Mouse (Mus musculus): ENCODE results near the gene Ntn4.

Gene Ntn4

DNA sequence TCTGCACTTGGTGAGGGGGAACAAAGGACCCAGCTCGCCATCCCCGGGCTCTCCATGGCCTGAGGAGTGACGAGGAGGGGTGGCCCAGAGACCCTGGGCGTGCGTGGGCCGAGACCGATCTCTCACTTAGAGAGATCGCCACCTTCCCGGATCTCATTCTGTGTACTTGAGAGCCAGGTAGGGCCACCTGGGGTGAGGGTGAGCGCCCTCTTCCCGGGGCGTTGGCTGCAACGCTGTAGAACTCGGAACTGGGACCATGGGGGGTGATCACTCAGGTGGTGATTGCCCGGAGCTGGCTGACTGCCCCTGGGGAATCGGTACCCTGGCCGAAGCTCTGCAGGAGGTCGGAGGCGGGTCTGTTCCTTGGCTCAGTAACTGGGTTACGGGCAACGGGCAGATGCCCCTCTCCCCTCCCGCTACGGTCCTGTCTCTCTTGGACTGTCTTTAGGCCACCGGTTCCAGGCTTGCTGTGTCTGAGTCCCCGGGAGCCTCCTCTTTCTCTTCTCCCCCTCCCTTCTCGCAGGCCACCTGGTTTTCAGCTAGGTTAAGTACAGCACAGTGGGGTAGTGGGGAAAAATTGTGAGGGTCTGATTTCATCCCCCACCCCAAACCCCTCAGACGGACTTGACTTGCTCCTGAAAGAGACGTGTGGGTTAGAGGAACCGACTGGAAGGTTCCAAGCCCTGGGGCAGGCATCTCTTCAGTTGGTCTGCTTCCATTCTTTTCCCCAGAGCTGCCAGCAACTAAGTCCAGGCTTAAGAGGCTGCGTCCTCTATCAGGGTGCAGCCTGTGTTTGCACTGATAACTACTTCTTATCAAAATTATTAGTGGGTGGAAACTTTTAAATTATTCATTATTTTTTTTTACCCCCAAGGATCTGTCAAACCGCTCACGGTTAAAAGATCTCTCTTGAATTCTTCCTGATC is 1.6 kb downstream of the Ntn4 start:
- DNase-seq (ENCODE audit: low spot score in 2 of 2) = peak; percentile 13 to 51

DNA sequence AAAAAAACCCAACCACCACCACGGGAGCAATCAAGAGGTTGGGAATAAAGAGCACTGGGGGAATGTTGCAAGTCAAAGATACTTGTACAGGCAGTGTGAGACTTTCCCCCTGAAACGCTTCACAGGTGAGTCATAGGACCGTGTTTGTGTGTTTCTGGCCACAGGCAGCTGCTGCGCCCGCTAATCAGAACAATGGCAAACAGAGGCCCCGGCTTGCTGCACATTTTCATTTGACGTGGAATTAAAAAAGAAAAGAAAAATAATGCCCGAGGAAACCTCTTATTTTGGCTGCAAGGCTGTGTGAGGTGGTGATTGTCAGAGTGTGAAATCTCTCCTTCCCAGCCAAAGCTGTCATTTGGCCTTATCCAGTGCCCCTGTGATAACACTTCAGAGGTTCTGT is 2.4 kb downstream of the Ntn4 start:
- peak in 1 of 2 experiments; percentile 27 for DNase-seq (ENCODE audit: low spot score in 2 of 2)

DNA sequence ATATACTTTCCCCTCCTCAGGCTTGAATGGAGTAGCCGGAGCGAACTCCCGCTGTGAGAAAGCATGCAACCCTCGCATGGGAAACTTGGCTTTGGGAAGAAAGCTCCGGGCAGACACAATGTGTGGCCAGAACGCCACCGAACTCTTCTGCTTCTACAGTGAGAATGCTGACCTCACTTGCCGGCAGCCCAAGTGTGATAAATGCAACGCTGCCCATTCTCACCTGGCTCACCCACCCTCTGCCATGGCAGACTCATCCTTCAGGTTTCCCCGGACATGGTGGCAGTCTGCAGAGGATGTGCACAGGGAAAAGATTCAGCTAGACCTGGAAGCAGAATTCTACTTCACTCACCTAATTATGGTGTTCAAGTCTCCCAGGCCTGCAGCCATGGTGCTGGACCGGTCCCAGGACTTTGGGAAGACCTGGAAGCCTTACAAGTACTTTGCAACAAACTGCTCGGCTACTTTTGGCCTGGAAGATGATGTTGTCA is 4.0 kb downstream of the Ntn4 start:
- no peak for DNase-seq (ENCODE audit: low spot score in 2 of 2)

DNA sequence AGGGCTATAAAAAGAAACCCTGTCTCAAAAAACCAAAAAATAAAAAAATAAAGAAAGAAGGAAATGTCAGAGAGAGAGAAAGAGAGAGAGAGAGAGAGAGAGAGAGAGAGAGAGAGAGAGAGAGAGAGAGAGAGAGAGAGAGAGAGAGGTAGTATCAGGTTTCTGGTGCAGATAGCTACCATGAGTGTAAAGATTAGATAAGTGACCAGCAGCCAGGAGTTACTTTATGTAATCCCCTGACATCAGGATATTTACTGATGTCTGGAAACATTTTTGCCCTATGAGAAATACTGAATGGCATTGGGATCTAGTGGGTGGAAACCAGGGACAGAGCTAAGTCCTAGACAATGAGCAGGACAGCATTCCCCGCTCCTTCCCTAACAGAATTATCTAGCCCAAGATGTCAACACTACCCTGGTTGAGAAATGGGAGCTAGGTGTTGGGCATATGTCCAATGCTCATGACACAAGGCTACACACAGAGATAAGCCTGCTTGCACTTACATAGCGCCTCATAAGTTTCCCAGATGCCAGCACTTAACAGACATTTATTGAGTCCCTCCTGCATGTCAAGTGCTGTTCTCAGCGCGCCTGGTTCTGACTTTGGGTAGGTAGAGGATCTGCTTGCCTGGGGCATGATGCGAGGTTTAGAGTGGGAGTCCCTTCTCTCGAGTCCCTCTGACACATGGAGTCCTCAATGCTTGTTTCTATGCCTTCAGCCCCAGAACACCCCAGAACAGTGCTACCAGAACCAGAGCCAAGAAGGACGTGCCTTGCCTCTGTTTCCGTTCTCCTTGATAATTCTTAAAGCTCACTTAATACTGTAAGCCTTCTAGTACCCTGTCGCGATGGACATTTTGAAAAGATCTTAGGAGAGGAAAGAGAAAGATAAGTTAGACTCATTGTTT is 7.4 kb downstream of the Ntn4 start:
- no peak for DNase-seq (ENCODE audit: low spot score in 2 of 2)

DNA sequence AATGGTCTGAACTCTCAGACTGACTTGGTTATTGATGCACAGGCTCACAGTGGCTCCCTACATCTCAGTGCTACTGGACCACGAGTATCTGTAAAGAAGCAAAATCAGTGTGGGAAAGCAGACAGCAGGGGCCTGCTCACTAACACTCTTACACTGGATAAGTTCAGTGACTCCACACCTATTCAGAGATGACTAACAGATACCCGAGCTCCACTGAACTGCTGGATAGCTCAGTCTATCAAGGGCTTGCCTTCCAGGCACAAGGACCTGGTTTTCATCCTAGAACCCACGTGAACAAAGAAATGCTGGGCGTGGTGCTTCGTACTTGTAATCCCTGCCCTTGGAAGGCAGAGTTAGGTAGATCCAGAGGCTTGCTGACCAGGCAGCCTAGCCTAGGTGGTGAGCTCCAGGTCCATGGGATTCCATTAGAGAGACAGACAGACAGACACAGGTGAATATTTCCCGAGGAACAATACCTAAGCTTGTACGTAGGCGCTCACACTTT is 8.2 kb downstream of the Ntn4 start:
- no peak for DNase-seq (ENCODE audit: low spot score in 2 of 2)

DNA sequence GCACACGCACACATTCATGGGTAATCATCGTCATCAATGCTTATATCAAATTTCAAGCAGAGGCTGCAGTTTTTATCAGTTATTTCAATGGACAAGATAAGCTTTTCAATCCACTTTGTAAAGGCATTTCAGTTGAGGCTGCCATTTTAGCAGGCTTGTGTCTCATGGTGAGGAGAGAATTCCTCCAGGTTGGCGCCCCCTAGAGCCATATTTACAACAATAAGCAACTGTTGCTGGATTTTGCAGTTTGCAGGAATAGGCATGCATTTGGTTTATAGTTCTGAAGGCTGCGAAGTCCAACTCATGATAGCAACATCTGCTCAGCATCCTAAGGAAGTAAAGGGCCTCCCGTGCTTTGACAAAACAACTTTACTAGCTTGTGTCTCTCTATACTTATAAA is 8.6 kb downstream of the Ntn4 start:
- no peak for DNase-seq (ENCODE audit: low spot score in 2 of 2)

DNA sequence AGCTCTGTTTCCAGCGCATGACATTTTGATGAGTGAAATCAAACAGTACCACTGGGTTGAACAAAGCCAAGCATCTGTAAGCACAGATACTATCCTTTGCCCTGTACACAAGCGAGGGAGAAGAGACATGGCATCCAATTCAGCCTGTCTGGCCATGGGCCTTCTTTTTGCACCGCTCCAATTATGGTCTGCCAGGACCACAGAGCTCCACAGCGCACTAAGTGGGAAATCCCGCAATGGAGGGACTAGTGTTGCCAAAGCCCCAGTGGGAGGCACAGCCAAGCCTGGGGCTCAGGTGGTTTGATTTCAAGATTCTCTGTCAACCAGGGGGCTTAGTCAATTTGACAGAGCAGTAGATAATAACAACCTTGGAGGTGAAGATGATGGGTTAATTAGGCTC is 9.1 kb downstream of the Ntn4 start:
- DNase-seq (ENCODE audit: low spot score in 2 of 2) = no peak

DNA sequence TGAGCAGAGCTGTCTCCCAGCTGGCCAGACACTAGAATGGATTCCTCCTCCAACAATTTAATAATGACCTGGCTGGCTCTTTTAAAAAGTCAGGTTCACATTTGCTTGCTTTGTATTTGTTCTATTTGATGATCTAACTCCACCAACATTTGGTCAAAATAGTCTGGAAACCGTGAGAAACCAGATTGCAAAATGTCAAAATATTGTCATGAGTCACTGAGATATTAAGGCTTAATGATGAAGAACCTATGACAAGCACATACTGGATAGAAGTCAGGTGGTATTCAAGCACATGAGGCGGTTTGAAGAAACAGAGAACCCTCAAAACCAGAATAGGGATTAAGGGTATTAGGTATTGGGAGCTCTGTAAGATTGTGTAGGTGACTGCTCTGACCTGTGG is 12.8 kb downstream of the Ntn4 start:
- DNase-seq (ENCODE audit: low spot score in 2 of 2) = no peak

DNA sequence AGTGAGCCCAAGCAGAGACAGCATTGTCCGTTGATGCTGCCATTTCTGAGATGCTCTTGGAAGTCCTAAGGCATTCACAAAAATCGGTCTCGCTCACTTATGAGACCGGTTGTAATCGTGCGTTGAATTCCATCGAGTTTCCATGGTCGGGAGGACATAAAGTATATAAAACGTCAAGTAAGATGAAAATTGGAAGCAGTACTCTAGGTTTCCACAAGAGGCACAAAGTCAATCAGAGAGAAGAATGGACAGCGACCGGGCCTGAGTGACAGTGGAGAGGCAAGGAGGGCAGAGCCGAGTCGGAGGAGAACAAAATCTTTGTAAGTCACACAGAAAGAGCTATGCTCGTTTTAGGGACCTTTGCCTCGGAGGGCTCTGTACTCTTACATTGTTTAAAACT is 14.9 kb downstream of the Ntn4 start:
- no peak for DNase-seq (ENCODE audit: low spot score in 2 of 2)

DNA sequence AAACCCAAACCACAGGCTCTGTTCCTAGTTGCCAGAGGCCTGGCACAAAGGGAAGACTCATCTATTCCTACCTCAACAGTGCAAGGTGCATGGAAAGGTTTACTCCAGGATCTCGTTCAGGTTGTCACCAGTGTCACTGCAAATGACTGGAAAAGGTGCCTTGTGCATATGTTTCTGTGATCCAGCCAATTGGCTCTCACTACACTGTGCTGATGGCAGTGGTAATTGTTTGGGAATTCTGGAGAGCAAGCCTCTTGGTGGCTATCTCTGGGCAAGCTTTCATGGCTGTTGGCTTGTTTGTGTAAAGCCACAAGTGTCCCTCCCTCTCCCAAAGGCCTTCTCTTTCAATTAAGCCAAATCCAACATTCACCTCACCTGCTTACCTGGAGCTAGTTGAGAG is 19.3 kb downstream of the Ntn4 start:
- DNase-seq (ENCODE audit: low spot score in 2 of 2) = no peak

DNA sequence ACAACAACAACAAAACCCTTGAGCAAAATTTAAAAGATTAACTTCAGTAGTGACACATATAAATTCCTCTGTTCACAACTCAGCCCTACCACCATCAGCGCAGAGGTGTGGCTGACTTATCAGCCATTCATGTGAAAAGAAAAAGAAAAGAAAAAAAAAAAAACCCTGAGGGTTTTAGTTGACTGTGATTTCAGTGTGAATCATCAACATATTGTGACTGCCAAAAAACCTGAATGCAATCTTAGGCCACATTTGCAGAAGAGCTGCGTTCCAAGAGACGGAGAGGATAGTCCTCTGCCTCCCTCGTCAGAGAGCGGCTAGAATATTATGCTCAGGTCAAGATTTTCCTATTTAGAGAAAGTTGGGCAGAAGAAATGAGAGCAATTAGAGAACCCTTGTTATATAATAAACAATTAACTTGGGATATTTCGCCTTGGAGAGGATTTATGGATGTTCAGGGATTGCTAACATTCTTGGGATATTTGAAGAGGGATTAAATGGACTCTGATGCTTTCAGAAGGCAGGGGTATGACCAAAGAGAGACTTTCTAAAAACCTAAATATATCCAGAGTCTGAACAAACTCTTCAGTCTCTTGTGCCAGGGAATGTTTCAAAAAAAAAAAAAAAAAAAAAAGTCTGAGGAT is 21.0 kb downstream of the Ntn4 start:
- DNase-seq (ENCODE audit: low spot score in 2 of 2) = no peak

DNA sequence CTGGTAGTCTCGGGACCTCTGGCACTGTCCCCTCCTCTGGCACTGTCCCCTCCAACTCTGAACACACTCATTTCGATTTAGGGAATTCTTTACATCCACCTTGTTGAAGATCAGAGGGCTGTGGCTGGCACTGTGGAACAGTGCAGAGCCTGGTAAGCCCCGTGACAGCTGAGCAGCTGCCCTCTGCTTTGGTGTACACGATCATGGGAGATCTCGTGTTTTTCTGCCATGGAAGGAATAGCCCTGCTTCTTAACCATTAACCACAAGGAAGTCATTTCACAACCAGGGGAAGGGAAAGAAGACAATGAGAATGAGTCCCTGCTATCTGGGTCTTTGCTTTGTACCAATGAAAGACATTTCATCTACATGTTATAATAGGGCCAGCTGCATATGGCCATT is 21.5 kb downstream of the Ntn4 start:
- DNase-seq (ENCODE audit: low spot score in 2 of 2) = no peak

DNA sequence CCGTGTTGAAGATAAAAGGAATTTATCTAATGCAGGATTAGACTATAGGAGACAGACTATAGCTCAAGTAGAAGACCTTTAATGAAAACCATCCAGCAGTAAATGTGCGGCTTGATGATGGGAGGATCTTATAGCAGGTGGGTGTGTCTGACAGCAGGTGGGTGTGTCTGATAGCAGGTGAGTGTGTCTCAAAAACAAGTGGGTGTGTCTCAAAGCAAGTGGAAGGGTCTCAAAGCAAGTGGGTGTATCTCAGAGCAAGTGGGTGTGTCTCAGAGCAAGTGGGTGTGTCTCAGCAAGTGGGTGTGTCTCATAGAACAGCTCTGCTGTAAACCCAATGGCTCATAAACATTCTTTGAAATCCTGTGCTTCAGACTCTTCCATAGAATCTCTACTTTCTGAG is 25.7 kb downstream of the Ntn4 start:
- DNase-seq (ENCODE audit: low spot score in 2 of 2) = no peak

DNA sequence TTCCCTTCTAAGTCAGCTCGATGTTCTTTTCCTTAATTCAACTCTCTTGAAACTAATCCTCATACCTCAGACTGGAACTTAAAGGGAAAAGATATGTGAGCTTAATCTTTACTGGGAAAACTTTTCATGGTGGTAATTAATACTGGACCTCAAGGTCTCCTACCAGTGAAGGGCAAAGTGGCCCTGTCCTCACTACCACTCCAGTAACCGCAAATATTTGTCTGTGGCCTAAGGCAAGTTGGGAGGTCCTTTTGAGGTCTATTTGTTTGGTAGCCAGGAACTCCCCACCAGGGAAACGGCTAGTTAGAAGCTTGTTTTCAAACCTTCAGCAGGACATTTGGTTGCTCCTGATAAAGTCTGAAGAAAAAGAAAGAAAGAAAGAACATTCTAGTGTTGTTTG is 26.5 kb downstream of the Ntn4 start:
- no peak for DNase-seq (ENCODE audit: low spot score in 2 of 2)

DNA sequence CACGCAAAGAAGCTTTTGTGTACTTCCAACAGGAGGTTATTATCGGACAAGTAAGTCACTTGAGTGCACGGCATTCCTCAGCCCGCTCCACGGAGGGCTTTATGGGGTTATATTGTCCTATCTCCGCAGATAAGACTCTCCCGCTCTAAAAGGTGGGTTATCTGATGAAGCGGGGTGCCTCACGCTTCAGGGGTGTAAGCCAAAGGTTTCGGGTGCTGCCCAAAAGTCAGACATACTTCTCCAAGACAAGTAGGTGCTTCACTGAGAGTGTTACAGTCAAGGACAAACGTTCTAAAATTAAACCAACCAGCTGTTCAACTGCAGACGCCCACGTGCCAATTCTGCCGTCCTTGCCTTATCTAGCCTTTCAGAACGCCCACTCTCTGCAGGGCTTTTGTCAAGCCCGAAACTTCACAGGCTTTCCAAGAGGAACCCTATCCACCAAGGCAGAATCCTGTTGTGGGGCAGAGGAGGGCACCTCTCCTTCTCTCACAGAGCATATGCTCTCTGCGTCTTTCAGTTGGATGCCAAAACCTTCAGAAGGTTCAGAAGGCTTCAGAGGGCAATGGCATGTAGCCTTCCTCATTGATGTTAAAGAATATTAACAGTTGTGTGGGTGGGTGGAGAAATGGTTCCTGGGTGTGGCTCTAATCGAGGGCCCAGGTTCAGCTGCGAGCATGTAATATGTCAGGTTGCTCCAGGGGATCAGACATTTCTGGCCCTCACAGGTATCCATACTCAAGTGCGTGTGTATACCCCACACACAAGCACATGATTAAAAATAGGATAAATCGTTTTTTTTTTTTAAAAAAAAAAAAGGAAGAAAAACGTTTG is 32.4 kb downstream of the Ntn4 start:
- peak in 1 of 2 experiments; percentile 18 for DNase-seq (ENCODE audit: low spot score in 2 of 2)

DNA sequence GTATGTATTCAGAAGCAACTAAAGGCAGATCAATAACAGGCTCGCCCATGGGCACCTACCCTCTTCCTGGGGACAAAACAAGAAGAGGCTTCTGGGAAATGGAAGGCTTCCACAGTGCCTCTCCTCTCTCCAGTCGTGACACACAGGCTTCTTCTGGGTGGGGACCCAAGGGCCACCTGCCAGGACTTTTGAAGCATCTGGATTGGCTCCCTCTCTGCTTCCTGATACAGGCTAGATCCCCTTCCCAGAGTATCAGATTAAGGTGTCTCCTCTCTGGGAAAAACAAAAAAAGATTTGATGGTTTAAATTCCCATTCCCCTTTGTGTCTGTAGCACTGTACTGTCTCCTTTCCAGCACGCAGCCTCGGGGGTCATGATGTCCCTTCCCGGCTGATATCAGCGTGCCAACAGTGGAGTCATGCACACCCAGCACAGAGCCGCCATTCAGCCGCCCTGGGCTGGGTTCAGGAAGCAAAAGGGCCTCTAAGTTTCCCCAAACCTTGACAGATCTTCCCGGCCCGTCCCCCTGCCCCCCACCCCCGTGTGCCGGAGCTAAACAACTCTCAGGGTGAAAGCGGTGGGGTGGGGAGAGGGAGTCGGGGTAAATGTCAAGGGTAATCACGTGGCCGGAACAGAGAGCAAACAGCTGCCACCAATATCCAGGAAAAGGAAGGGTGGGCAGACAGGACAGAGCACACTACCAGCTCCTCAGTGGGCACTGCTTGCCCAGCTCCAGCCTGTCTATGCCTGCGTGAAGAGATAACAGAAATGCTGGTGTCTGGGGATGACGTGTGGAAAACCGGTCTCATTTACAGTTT is 38.9 kb downstream of the Ntn4 start:
- DNase-seq (ENCODE audit: low spot score in 2 of 2) = no peak

DNA sequence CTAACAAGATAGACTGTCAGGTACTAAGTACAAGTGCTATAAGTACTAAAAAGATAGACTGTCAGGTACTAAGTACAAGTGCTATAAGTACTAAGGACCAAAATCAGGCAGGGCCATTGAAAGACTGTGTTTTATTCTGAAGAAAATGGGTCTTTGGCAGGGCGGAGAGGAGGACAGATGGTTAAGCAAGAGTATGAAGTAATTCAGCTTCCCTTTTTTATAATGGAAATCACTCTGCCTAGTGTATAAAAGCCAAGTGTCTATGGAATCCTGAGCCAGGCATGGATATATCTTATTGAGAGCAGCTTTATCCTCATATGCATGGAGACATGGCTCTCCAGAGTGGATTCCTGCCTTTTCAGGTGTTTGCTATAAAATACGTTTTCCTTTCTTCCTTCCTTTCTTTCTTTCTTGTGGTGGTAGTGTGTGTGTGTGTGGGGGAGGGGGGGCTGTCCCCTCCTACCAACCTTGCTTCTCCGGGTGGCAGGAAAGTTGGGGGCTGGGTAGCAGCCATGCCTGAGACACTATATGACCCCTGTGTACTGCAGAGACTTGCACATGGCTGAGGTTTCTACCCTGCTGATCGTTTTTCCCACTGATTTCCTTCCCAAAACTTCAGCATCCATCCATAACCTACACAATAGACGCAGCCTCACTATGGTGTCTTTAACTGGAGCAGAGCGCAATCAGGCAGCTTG is 40.3 kb downstream of the Ntn4 start:
- DNase-seq (ENCODE audit: low spot score in 2 of 2) = no peak

DNA sequence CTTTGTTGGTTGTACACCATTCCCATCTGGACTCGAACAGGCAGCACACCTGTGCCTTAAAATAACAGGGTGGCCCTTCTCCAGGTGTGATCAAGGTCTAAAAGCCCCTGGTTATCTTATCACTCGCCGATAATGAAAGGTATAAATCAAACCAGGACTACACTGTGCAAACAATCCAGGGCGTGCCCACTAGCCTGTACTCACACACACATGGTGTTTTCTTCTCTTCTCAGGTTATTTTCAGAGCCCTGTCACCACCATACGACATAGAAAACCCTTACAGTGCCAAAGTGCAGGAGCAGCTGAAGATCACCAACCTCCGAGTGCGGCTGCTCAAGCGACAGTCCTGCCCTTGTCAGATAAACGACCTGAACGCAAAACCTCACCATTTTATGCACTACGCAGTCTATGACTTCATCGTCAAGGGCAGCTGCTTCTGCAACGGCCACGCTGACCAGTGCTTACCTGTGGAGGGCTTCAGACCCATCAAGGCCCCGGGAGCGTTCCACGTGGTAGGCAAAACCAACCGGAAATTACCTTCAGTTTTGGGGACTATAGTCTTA is 41.8 kb downstream of the Ntn4 start:
- no peak for DNase-seq (ENCODE audit: low spot score in 2 of 2)

DNA sequence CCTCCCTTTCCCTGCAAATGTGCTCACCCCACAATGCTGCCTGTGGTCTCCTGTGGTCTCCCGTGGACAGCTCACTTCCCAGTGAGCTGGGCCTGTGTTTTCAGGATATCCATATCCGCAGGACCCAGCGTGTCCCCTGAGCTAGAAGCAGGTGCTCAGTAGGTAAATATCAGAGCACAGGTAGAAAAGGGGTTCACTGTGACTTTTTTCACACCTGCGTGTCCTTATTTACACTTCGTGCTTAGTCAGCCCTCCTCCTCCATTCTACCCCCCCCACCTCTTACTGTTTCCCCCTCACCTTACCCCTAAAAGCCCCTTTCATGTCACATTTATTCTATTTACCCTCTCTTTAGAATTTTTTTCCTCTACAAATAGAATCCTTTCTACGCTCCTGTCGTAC is 42.7 kb downstream of the Ntn4 start:
- no peak for DNase-seq (ENCODE audit: low spot score in 2 of 2)
